Mouse (Mus musculus) liver, embryonic 12.5 days (tissue): ENCODE data around the gene 5330417C22Rik. TPM values are rescaled to one million over a fixed set of nuclear protein-coding genes. Genes with fewer than 3 reads are reported as not detected.

ENCODE experiments used
- microRNA-seq: library from miRNA; unstranded; fragments of <30 nt; microRNA quantifications from one replicate; pipeline ENCODE4, GENCODE M21; 2017
- polyA plus RNA-seq: library from polyadenylated mRNA; unstranded; fragments of >200 nt; fragmentation: Nextera tagmentation; extraction: Ambion mirVana; gene quantifications from 2 replicates; pipeline ENCODE4 v1.2.1, GENCODE M21; 2016

5330417C22Rik gene
- polyA plus RNA-seq, 1 experiment from 2014 or later = 0.13 TPM

Small RNAs within 50 kb of the gene (microRNA-seq; reads per million reads assigned to microRNA genes)
- not detected for gene Gm22860

Other genes starting within 250 kb of the 5330417C22Rik start
- gene Mybphl, start 171.6 kb downstream of the 5330417C22Rik start, polyA plus RNA-seq = 0.19 TPM in 1 of 2 replicates, not detected in the other
- gene Psrc1, start 152.7 kb downstream of the 5330417C22Rik start, polyA plus RNA-seq = 20.2 and 21.2 TPM in 2 replicates
- 0.49 and 0.93 TPM in 2 replicates for gene Celsr2, start 121.0 kb downstream of the 5330417C22Rik start, polyA plus RNA-seq
- gene Sars, start 91.3 kb downstream of the 5330417C22Rik start, polyA plus RNA-seq = 132 and 134 TPM in 2 replicates
- not detected in 2 replicates for gene 1700013F07Rik, start 2.4 kb downstream of the 5330417C22Rik start, polyA plus RNA-seq
- gene Tmem167b, start 25.9 kb upstream of the 5330417C22Rik start, polyA plus RNA-seq = 17.8 and 19.8 TPM in 2 replicates
- gene Taf13, start 35.2 kb upstream of the 5330417C22Rik start, polyA plus RNA-seq = 13.4 and 16.4 TPM in 2 replicates
- 3.0 and 3.5 TPM in 2 replicates for gene Wdr47, start 54.7 kb upstream of the 5330417C22Rik start, polyA plus RNA-seq
- gene Clcc1, start 117.4 kb upstream of the 5330417C22Rik start, polyA plus RNA-seq = 44.4 and 47.1 TPM in 2 replicates
- 51.1 and 53.9 TPM in 2 replicates for gene Gpsm2, start 185.8 kb upstream of the 5330417C22Rik start, polyA plus RNA-seq
- 0.24 and 0.37 TPM in 2 replicates for gene Aknad1, start 203.1 kb upstream of the 5330417C22Rik start, polyA plus RNA-seq